Mouse (Mus musculus) liver, adult 2 months (tissue): ENCODE measurements around the gene Gm3854. TPM values are rescaled to one million over a fixed set of nuclear protein-coding genes. Genes with fewer than 3 reads are reported as not detected.

Experiments
- DNase-seq: peaks from one replicate; pipeline ENCODE4 v3.0.0-alpha.2; 2011; ENCODE audit warnings: low read depth, low spot score; ENCODE audit errors: extremely low read depth
- H3K27ac ChIP-seq: fragments of 200-500 bp; replicated peaks from 2 replicates; pipeline ENCODE4 v1.5.1; 2012; ENCODE audit warnings: low read depth, mild to moderate bottlenecking, control low read depth, inconsistent platforms, low read length; ENCODE audit not compliant: insufficient read depth
- H3K27me3 ChIP-seq: fragments of 200-500 bp; 2 replicates; pipeline ENCODE4 v1.6.1; 2012; ENCODE audit warnings: mild to moderate bottlenecking, moderate library complexity, low read length, inconsistent platforms; ENCODE audit not compliant: control insufficient read depth, insufficient read depth
- H3K36me3 ChIP-seq: fragments of 200-500 bp; 2 replicates; pipeline ENCODE4 v1.6.1; 2012; ENCODE audit warnings: low read length, inconsistent platforms; ENCODE audit not compliant: control insufficient read depth, insufficient read depth
- H3K4me1 ChIP-seq: fragments of 200-500 bp; 2 replicates; pipeline ENCODE4 v1.6.1; 2011; ENCODE audit warnings: low read length; ENCODE audit not compliant: control insufficient read depth, insufficient read depth
- H3K4me3 ChIP-seq: fragments of 200-500 bp; 2 replicates; pipeline ENCODE4 v1.5.1; 2011; ENCODE audit warnings: low read depth, mild to moderate bottlenecking, control low read depth, low read length, moderate library complexity; ENCODE audit not compliant: insufficient read depth
- H3K79me2 ChIP-seq: fragments of 200-500 bp; 2 replicates; pipeline ENCODE4 v1.6.1; 2012; ENCODE audit warnings: inconsistent platforms, mild to moderate bottlenecking, low read length, moderate library complexity; ENCODE audit not compliant: control insufficient read depth, insufficient read depth
- H3K9ac ChIP-seq: fragments of 200-500 bp; 2 replicates; pipeline ENCODE4 v1.6.1; 2012; ENCODE audit warnings: low read depth, mild to moderate bottlenecking, control low read depth, inconsistent platforms, low read length
- CTCF ChIP-seq: fragments of 200-500 bp; IDR thresholded peaks from 2 replicates; pipeline ENCODE4 v1.5.1; 2011; ENCODE audit warnings: low read depth, low read length, control low read depth
- POLR2A ChIP-seq: fragments of 200-500 bp; IDR thresholded peaks from 2 replicates; pipeline ENCODE4 v1.6.1; 2011; ENCODE audit warnings: low read length, control low read depth; ENCODE audit not compliant: insufficient read depth; ENCODE audit errors: extremely low read depth
- WGBS: fragments of 180-500 bp; shearing (Covaris S2); methylation state at CpG from one replicate; pipeline ENCODE4 v1.1.7; 2018; 5-methylcytosine and 5-hydroxymethylcytosine counted together
- polyA plus RNA-seq: library from polyadenylated mRNA; depleted of rRNA; stranded (reverse); fragments of >200 nt; gene quantifications from 2 replicates; pipeline ENCODE4 v1.2.3, GENCODE M21; 2012
- total RNA-seq: library from RNA; depleted of rRNA; stranded (reverse); fragments of >200 nt; gene quantifications from 2 replicates; pipeline ENCODE4 v1.2.3, GENCODE M21; 2014

The Gm3854 gene
- total and polyA plus RNA-seq, 2 experiments: under 0.01 TPM; not detected in 1

GRCm38 (mm10) chr7:6344124-6344523 is 565 bp downstream of the Gm3854 start:
- H3K9ac ChIP-seq: no peak overlapping the region
- TF ChIP-seq CTCF (no peak), POLR2A (no peak)
- H3K27me3 ChIP-seq: peaks cover 2% of the 10 kb centered on the region; the same call in 1 of the 2 replicates
- no peak for DNase-seq
- WGBS: 38% methylated on average over 10 of the region's 10 CpGs
- H3K27ac ChIP-seq: no peak overlapping the region
- H3K4me3 ChIP-seq: peak overlapping the region; percentile 73; the same call in 1 of the 2 replicates
- no peaks in the 10 kb centered on the region for H3K36me3 ChIP-seq
- H3K4me1 ChIP-seq: no peaks in the 10 kb centered on the region
- no peaks in the 10 kb centered on the region for H3K79me2 ChIP-seq

DNA sequence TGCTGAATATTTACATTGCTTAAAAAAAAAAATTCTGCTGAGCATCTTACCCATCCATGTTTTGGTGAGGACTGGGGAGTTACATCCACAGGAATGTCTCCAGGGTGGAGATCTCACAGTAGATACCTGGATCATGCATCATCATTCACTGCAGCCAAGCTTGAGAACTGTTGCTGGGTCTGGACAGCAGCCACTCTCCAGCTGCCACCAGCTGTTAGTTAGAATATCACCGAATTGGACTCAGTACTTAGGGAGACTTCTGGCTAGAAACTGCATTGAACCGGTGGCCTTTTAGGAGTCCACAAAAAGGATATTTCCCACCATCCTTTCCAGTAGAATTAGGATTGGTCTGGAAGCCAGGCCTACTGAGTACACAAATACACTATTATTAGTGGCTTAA is 14.6 kb downstream of the Gm3854 start:
- Histone ChIP-seq H3K4me3 (no peak overlapping the region), H3K9ac (no peak overlapping the region), H3K36me3 (no peaks in the 10 kb centered on the region), H3K79me2 (no peaks in the 10 kb centered on the region), H3K27ac (no peak overlapping the region), H3K4me1 (no peaks in the 10 kb centered on the region), H3K27me3 (no peaks in the 10 kb centered on the region)
- TF ChIP-seq CTCF (no peak), POLR2A (no peak)
- WGBS: 79% methylated on average over 2 of the region's 2 CpGs
- DNase-seq: no peak

DNA sequence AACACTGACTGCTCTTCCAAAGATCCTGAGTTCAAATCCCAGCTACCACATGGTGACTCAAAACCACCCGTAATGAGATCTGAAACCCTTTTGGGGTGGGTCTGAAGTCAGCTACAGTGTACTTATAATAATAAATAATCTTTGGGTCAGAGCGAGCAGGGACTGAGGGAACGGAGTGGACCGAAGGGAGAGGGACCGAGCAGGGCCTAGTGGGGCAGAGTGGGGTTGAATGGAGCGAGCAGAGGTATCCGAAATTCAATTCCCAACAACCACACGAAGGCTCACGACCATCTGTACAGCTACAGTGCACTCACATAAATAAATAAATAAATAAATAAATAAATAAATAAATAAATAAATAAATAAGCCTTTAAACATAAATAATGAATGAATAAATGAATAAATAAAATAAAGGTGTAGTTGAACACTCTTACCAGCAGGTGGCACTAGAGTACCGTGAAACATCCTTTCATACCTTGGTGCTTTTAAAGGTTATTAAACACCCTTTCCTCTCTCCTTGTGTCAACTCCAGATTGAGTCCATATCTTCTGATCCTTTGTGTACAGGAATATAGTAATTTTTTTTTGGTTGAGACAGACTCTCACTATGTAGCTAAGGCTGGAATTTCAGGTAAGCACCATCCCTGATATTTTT is 15.5 kb downstream of the Gm3854 start:
- Histone ChIP-seq H3K27me3 (no peaks in the 10 kb centered on the region), H3K9ac (no peak overlapping the region)
- DNase-seq: peak; percentile 64

GRCm38 (mm10) chr7:6360477-6361060 is 17.0 kb downstream of the Gm3854 start:
- no peak for DNase-seq
- peaks cover 7% of the 10 kb centered on the region for H3K4me1 ChIP-seq
- 19% methylated on average over 9 of the region's 9 CpGs for WGBS

More for the DNA sequence above, 15.5 kb downstream of the Gm3854 start:
- Histone ChIP-seq H3K4me1 (peaks cover 5% of the 10 kb centered on the region), H3K27ac (no peak overlapping the region), H3K79me2 (no peaks in the 10 kb centered on the region), H3K36me3 (no peaks in the 10 kb centered on the region), H3K4me3 (no peak overlapping the region)
- peak; percentile 42 for TF ChIP-seq CTCF
- no peak for TF ChIP-seq POLR2A
- WGBS: 52% methylated on average over 10 of the region's 10 CpGs

GRCm38 (mm10) chr7:6361756-6362155 is 18.2 kb downstream of the Gm3854 start:
- Histone ChIP-seq H3K36me3 (no peaks in the 10 kb centered on the region), H3K27me3 (no peaks in the 10 kb centered on the region), H3K27ac (no peak overlapping the region), H3K4me3 (peak overlapping the region; percentile 40), H3K4me1 (peaks cover 7% of the 10 kb centered on the region), H3K79me2 (no peaks in the 10 kb centered on the region), H3K9ac (no peak overlapping the region; the same call in 1 of the 2 replicates)
- WGBS: 32% methylated on average over 7 of the region's 7 CpGs
- no peak for TF ChIP-seq POLR2A
- no peak for TF ChIP-seq CTCF
- no peak for DNase-seq

More at GRCm38 (mm10) chr7:6360477-6361060, 17.0 kb downstream of the Gm3854 start:
- H3K27ac ChIP-seq: no peak overlapping the region
- H3K9ac ChIP-seq: no peak overlapping the region
- H3K4me3 ChIP-seq: no peak overlapping the region
- no peaks in the 10 kb centered on the region for H3K79me2 ChIP-seq
- TF ChIP-seq POLR2A: no peak
- no peak for TF ChIP-seq CTCF
- no peaks in the 10 kb centered on the region for H3K36me3 ChIP-seq
- no peaks in the 10 kb centered on the region for H3K27me3 ChIP-seq
